Mouse (Mus musculus): ENCODE results near the gene Gins2. TPM values are rescaled to one million over a fixed set of nuclear protein-coding genes. Genes with fewer than 3 reads are reported as not detected.

The Gins2 gene
- total and polyA plus RNA-seq, 3 experiments, result 50.0 to 129 (median 61.2) TPM

DNA sequence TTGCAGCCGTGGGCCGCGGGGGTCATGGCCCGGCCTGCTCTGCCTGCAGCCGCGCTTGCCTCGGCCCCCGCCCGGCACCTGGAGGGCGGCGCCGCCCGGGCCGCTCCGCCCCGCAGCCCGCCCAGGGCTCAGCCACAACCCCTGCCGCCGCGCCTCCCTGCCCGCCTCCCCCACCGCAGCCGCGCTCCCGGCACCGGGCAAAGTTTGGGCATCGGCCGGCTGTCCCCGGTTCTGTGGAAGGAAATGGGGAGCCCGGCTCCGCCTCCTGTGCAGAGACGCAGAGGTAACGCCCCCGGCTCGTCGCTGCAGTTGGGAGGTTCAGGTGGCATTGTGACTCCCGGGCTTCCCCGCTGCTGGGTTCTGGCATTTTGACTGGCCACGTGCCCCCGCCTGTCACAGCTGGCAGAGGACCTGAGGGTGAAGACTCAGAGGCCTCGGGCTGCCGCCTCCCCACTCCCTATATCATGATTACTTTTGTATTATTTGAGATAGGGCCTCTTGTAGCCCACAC is 45.3 kb upstream of the Gins2 start:
- no peaks in the 10 kb centered on the region for H3K79me2 ChIP-seq (replicated peaks; ENCODE audit: control insufficient read depth, extremely low read depth, insufficient read depth, poor library complexity, severe bottlenecking)
- H3K27ac ChIP-seq (ENCODE audit: insufficient read depth, low read depth), result no peak overlapping the region
- in situ Hi-C loops (cut with MboI; ENCODE audit: low pct_ligation_motif_present, low pct_unique_long_range_greater_than_20kb, low sequenced_read_pairs) (no loop called here), dilution Hi-C loops (cut with MboI; ENCODE audit: extremely low pct_ligation_motif_present, extremely low pct_unique_long_range_greater_than_20kb, low sequenced_read_pairs) (no loop called here)
- H3K9me3 ChIP-seq (replicated peaks; ENCODE audit: low read length), result peaks cover 9% of the 10 kb centered on the region
- peaks cover 57% of the 10 kb centered on the region for H3K27me3 ChIP-seq (replicated peaks)
- 0 out of 2 replicates have a peak overlapping the region, but pooled peaks have one; percentile 19 for H3K9ac ChIP-seq (ENCODE audit: insufficient read depth, low read depth)
- DNase-seq (ENCODE audit: extremely low read depth), result peak; percentile 41
- H3K4me3 ChIP-seq (replicated peaks in 1 of 3; ENCODE audit: low read depth in 2 of 3, low read length in 2 of 3, poor library complexity in 1 of 3), result peak overlapping the region in 2 of 3 experiments; percentile 49 to 60
- peak overlapping the region; percentile 98 for H3K4me2 ChIP-seq (ENCODE audit: insufficient read depth, low read depth, poor library complexity, severe bottlenecking)
- H3K4me1 ChIP-seq (ENCODE audit: control insufficient read depth in 1 of 2, insufficient read depth in 2 of 2), result peaks cover 6 to 10% of the 10 kb centered on the region in 2 experiments; a peak in 3 of 4 replicates
- no peak for TF ChIP-seq CHD2 (IDR thresholded peaks at IDR 0.05; ENCODE audit: low read length)
- no peak for TF ChIP-seq ZC3H11A (IDR thresholded peaks at IDR 0.05; ENCODE audit: low read depth, low read length)
- peak; percentile 61 for TF ChIP-seq USF1 (IDR thresholded peaks at IDR 0.05; ENCODE audit: low read depth, low read length)
- no peak for TF ChIP-seq MAFK (IDR thresholded peaks at IDR 0.05; ENCODE audit: insufficient replicate concordance, low read length)
- no peak for TF ChIP-seq ZNF384 (IDR thresholded peaks at IDR 0.05; ENCODE audit: low read depth, low read length)
- TF ChIP-seq JUND (conservative IDR thresholded peaks at IDR 0.05; ENCODE audit: low read depth, low read length), result no peak
- no peak for TF ChIP-seq TCF12 (IDR thresholded peaks at IDR 0.05; ENCODE audit: low read depth, low read length)
- TF ChIP-seq USF2 (conservative IDR thresholded peaks at IDR 0.05; ENCODE audit: low read depth, low read length), result peak; percentile 22; the same call in 1 of the 2 replicates
- TF ChIP-seq RCOR1 (conservative IDR thresholded peaks at IDR 0.05; ENCODE audit: low read depth, low read length), result no peak
- TF ChIP-seq RAD21 (IDR thresholded peaks at IDR 0.05; ENCODE audit: low read depth, low read length), result no peak
- TF ChIP-seq E2F4 (IDR thresholded peaks at IDR 0.05; ENCODE audit: insufficient replicate concordance, low read depth, low read length), result no peak
- TF ChIP-seq MXI1 (IDR thresholded peaks at IDR 0.05; ENCODE audit: low read depth, low read length), result peak; percentile 62; the same call in 1 of the 2 replicates
- TF ChIP-seq NRF1 (IDR thresholded peaks at IDR 0.05; ENCODE audit: low read depth, low read length), result no peak
- H3K36me3 ChIP-seq (replicated peaks in 1 of 2; ENCODE audit: control insufficient read depth in 1 of 2, insufficient read depth in 1 of 2, low read length in 1 of 2), result no peaks in the 10 kb centered on the region

DNA sequence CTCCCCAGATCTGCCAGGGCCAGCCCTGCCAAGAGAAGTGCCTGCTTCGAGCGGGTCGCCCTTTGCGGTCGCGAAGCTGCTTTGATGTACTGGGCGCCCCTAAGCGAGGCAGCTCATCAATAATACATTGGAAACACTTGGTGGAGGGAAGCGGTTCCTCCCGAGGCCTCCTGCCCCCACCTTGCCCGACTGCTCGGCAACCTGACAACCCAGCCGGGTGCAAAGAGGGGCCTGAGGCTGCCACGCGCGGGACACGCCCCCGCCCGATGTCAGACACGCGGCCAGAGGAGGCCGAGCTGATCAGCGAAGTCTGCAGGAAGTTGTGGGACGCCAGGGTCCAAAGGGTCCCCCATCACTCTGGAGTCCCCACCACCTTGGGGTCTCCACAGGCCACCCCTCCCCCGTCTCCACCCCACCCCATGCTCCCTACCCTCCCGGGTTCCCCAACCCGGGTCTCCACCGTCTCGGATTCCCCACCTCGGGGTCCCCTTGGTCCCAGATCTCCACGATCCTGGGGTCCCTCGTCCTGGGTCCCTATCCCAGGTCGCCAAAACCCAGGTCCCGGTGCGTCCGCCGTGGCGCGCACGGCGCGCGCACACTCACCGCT is 44.7 kb upstream of the Gins2 start:
- H3K79me2 ChIP-seq (replicated peaks; ENCODE audit: control insufficient read depth, extremely low read depth, insufficient read depth, poor library complexity, severe bottlenecking), result no peaks in the 10 kb centered on the region
- no peak for DNase-seq (ENCODE audit: extremely low read depth)
- H3K9ac ChIP-seq (ENCODE audit: insufficient read depth, low read depth), result 0 out of 2 replicates have a peak overlapping the region, but pooled peaks have one; percentile 19
- H3K27ac ChIP-seq (ENCODE audit: insufficient read depth, low read depth), result no peak overlapping the region
- in situ Hi-C loops (cut with MboI; ENCODE audit: low pct_ligation_motif_present, low pct_unique_long_range_greater_than_20kb, low sequenced_read_pairs), result no loop called here
- H3K27me3 ChIP-seq (replicated peaks), result peaks cover 59% of the 10 kb centered on the region
- H3K4me2 ChIP-seq (ENCODE audit: insufficient read depth, low read depth, poor library complexity, severe bottlenecking), result peak overlapping the region; percentile 98
- dilution Hi-C loops (cut with MboI; ENCODE audit: extremely low pct_ligation_motif_present, extremely low pct_unique_long_range_greater_than_20kb, low sequenced_read_pairs), result no loop called here
- peaks cover 9% of the 10 kb centered on the region for H3K9me3 ChIP-seq (replicated peaks; ENCODE audit: low read length)
- peak overlapping the region in 2 of 3 experiments; percentile 49 to 60 for H3K4me3 ChIP-seq (replicated peaks in 1 of 3; ENCODE audit: low read depth in 2 of 3, low read length in 2 of 3, poor library complexity in 1 of 3)
- TF ChIP-seq TBP (conservative IDR thresholded peaks at IDR 0.05; ENCODE audit: low read depth, low read length) (no peak), USF1 (IDR thresholded peaks at IDR 0.05; ENCODE audit: low read depth, low read length) (no peak), MYC (IDR thresholded peaks at IDR 0.05; ENCODE audit: low read depth, low read length) (no peak), RCOR1 (conservative IDR thresholded peaks at IDR 0.05; ENCODE audit: low read depth, low read length) (no peak), TCF12 (IDR thresholded peaks at IDR 0.05; ENCODE audit: low read depth, low read length) (no peak), MEF2A (IDR thresholded peaks at IDR 0.05; ENCODE audit: borderline replicate concordance, low read depth, low read length) (no peak), GABPA (IDR thresholded peaks at IDR 0.05; ENCODE audit: insufficient replicate concordance, low read depth, low read length) (no peak), ETS1 (conservative IDR thresholded peaks at IDR 0.05; ENCODE audit: low read depth, low read length) (no peak), IRF4 (IDR thresholded peaks at IDR 0.05; ENCODE audit: low read depth, low read length) (no peak), KAT2A (IDR thresholded peaks at IDR 0.05; ENCODE audit: insufficient replicate concordance, low read length) (no peak), UBTF (IDR thresholded peaks at IDR 0.05; ENCODE audit: low read depth, low read length) (no peak), ZMIZ1 (IDR thresholded peaks at IDR 0.05; ENCODE audit: low read depth, low read length) (no peak), CTCF (conservative IDR thresholded peaks at IDR 0.05 in 1 of 2, IDR thresholded peaks at IDR 0.05 in 1 of 2; ENCODE audit: low read depth in 2 of 2, low read length in 2 of 2) (no peak), POLR2AphosphoS2 (IDR thresholded peaks at IDR 0.05; ENCODE audit: low read depth, low read length) (no peak)
- H3K4me1 ChIP-seq (ENCODE audit: control insufficient read depth in 1 of 2, insufficient read depth in 2 of 2), result peaks cover 6 to 10% of the 10 kb centered on the region in 2 experiments; a peak in 3 of 4 replicates
- H3K36me3 ChIP-seq (replicated peaks in 1 of 2; ENCODE audit: control insufficient read depth in 1 of 2, insufficient read depth in 1 of 2, low read length in 1 of 2), result no peaks in the 10 kb centered on the region

Data from CH12.LX (cell line).